Mouse (Mus musculus) myocyte (in vitro differentiated cells): Measurements from ENCODE around the gene Nkiras1. TPM values are rescaled to one million over a fixed set of nuclear protein-coding genes. Genes with fewer than 3 reads are reported as not detected.

Experiments used
- H3K27me3 ChIP-seq: one replicate; pipeline ENCODE4 v1.6.1; 2011; ENCODE audit not compliant: control insufficient read depth, insufficient read depth, insufficient read length
- H3K36me3 ChIP-seq: one replicate; pipeline ENCODE4 v1.6.1; 2011; ENCODE audit not compliant: control insufficient read depth, insufficient read depth
- H3K4me2 ChIP-seq: one replicate; pipeline ENCODE4 v1.6.1; 2011; ENCODE audit warnings: low read depth, control low read depth
- H3K4me3 ChIP-seq: one replicate; pipeline ENCODE4 v1.5.1; 2011; ENCODE audit warnings: mild to moderate bottlenecking, control low read depth, moderate library complexity
- H3K79me2 ChIP-seq: one replicate; pipeline ENCODE4 v1.6.1; 2011; ENCODE audit not compliant: control insufficient read depth, insufficient read depth
- H3ac ChIP-seq: one replicate; pipeline ENCODE4 v1.6.1; 2011; ENCODE audit not compliant: control insufficient read depth, insufficient read length
- CEBPB ChIP-seq: IDR thresholded peaks from 2 replicates; pipeline ENCODE4 v1.6.1; 2011; ENCODE audit warnings: mild to moderate bottlenecking, moderate library complexity; ENCODE audit not compliant: poor library complexity, insufficient read depth, severe bottlenecking
- E2F4 ChIP-seq: IDR thresholded peaks from one replicate; pipeline ENCODE4 v1.6.1; 2011; ENCODE audit warnings: mild to moderate bottlenecking, control low read depth, moderate library complexity; ENCODE audit not compliant: insufficient read depth
- MAX ChIP-seq: IDR thresholded peaks from one replicate; pipeline ENCODE4 v1.6.1; 2011; ENCODE audit warnings: low read depth, mild to moderate bottlenecking, control low read depth
- MYOD1 ChIP-seq, 3 experiments: IDR thresholded peaks; one replicate each; pipeline ENCODE4 v1.6.1; 2011; ENCODE audit warnings: control low read depth in 2 of 3, low read depth in 2 of 3, mild to moderate bottlenecking in 2 of 3, moderate library complexity in 1 of 3; ENCODE audit not compliant: insufficient read length in 2 of 3, control insufficient read depth in 1 of 3
- MYOG ChIP-seq, 3 experiments: IDR thresholded peaks; one replicate each; pipeline ENCODE4 v1.6.1; 2011; ENCODE audit warnings: control low read depth in 2 of 3, low read depth in 2 of 3, mild to moderate bottlenecking in 2 of 3; ENCODE audit not compliant: insufficient read length in 2 of 3, control insufficient read depth in 1 of 3, insufficient read depth in 1 of 3
- POLR2A ChIP-seq: IDR thresholded peaks from one replicate; pipeline ENCODE4 v1.6.1; 2011; ENCODE audit warnings: low read depth, mild to moderate bottlenecking, control low read depth, moderate library complexity; ENCODE audit not compliant: insufficient read length
- POLR2AphosphoS2 ChIP-seq: IDR thresholded peaks from one replicate; pipeline ENCODE4 v1.6.1; 2011; ENCODE audit warnings: low read depth, control low read depth; ENCODE audit not compliant: insufficient read length
- REST ChIP-seq: IDR thresholded peaks from one replicate; pipeline ENCODE4 v1.6.1; 2011; ENCODE audit warnings: mild to moderate bottlenecking, control low read depth, moderate library complexity; ENCODE audit not compliant: insufficient read depth, insufficient read length
- SRF ChIP-seq: IDR thresholded peaks from one replicate; pipeline ENCODE4 v1.6.1; 2011; ENCODE audit warnings: low read depth; ENCODE audit not compliant: control insufficient read depth, insufficient read length
- TCF12 ChIP-seq: IDR thresholded peaks from one replicate; pipeline ENCODE4 v1.6.1; 2011; ENCODE audit warnings: mild to moderate bottlenecking, control low read depth; ENCODE audit not compliant: poor library complexity, insufficient read depth, severe bottlenecking
- TCF3 ChIP-seq: IDR thresholded peaks from one replicate; pipeline ENCODE4 v1.6.1; 2011; ENCODE audit warnings: low read depth, control low read depth; ENCODE audit not compliant: insufficient read length
- USF1 ChIP-seq: IDR thresholded peaks from one replicate; pipeline ENCODE4 v1.6.1; 2011; ENCODE audit warnings: low read depth, mild to moderate bottlenecking, control low read depth, moderate library complexity
- polyA plus RNA-seq: library from polyadenylated mRNA; unstranded; fragments of >200 nt; fragmentation: generic; extraction: Trizol; gene quantifications from one replicate; pipeline ENCODE4 v1.2.1, GENCODE M21; 2012; ENCODE audit warnings: missing spikeins

Nkiras1 gene
- polyA plus RNA-seq, 1 experiment, result 10.3 TPM

- H3K27me3 ChIP-seq, result no peaks in the 10 kb centered on the region
- no peak overlapping the region for H3K4me2 ChIP-seq
- no peaks in the 10 kb centered on the region for H3K79me2 ChIP-seq
- no peak for TF ChIP-seq MAX
- no peak for TF ChIP-seq E2F4
- no peak for TF ChIP-seq MYOG (IDR thresholded peaks at IDR 0.05; ENCODE audit: control insufficient read depth in 1 of 3, insufficient read depth in 1 of 3, insufficient read length in 2 of 3, low read depth in 2 of 3)
- TF ChIP-seq POLR2A, result no peak
- no peak for TF ChIP-seq SRF
- no peak for TF ChIP-seq POLR2AphosphoS2
- no peak for TF ChIP-seq REST
- no peak for TF ChIP-seq CEBPB
- no peak for TF ChIP-seq TCF12
- no peak for TF ChIP-seq USF1
- no peak for TF ChIP-seq MYOD1 (IDR thresholded peaks at IDR 0.05; ENCODE audit: control insufficient read depth in 1 of 3, insufficient read length in 2 of 3, low read depth in 2 of 3)
- no peak for TF ChIP-seq TCF3
- peaks cover 26% of the 10 kb centered on the region for H3K36me3 ChIP-seq
- H3K4me3 ChIP-seq, result no peak overlapping the region
- no peak overlapping the region for H3ac ChIP-seq
These were observed 9.4 kb downstream of the Nkiras1 start for GRCm38 (mm10) chr14:18280375-18280774.

GRCm38 (mm10) chr14:18284581-18284980, 13.6 kb downstream of the Nkiras1 start:
- TF ChIP-seq POLR2A (no peak), POLR2AphosphoS2 (no peak), TCF3 (no peak), SRF (no peak), MYOD1 (IDR thresholded peaks at IDR 0.05; ENCODE audit: control insufficient read depth in 1 of 3, insufficient read length in 2 of 3, low read depth in 2 of 3) (no peak), TCF12 (no peak), MYOG (IDR thresholded peaks at IDR 0.05; ENCODE audit: control insufficient read depth in 1 of 3, insufficient read depth in 1 of 3, insufficient read length in 2 of 3, low read depth in 2 of 3) (no peak), CEBPB (no peak), MAX (no peak), USF1 (no peak), E2F4 (no peak), REST (no peak)
- Histone ChIP-seq H3ac (no peak overlapping the region), H3K27me3 (no peaks in the 10 kb centered on the region), H3K36me3 (peaks cover 5% of the 10 kb centered on the region), H3K4me2 (no peak overlapping the region), H3K4me3 (no peak overlapping the region), H3K79me2 (peaks cover 4% of the 10 kb centered on the region)

GRCm38 (mm10) chr14:18285476-18285875, 14.5 kb downstream of the Nkiras1 start:
- no peak overlapping the region for H3K4me2 ChIP-seq
- no peak for TF ChIP-seq TCF3
- TF ChIP-seq USF1, result no peak
- TF ChIP-seq POLR2A, result no peak
- TF ChIP-seq POLR2AphosphoS2, result no peak
- no peak for TF ChIP-seq E2F4
- no peak for TF ChIP-seq MAX
- TF ChIP-seq MYOD1 (IDR thresholded peaks at IDR 0.05; ENCODE audit: control insufficient read depth in 1 of 3, insufficient read length in 2 of 3, low read depth in 2 of 3), result no peak
- TF ChIP-seq REST, result no peak
- no peak for TF ChIP-seq TCF12
- TF ChIP-seq CEBPB, result no peak
- no peak for TF ChIP-seq SRF
- no peak for TF ChIP-seq MYOG (IDR thresholded peaks at IDR 0.05; ENCODE audit: control insufficient read depth in 1 of 3, insufficient read depth in 1 of 3, insufficient read length in 2 of 3, low read depth in 2 of 3)
- peaks cover 4% of the 10 kb centered on the region for H3K79me2 ChIP-seq
- H3K27me3 ChIP-seq, result no peaks in the 10 kb centered on the region
- no peak overlapping the region for H3K4me3 ChIP-seq
- H3K36me3 ChIP-seq, result peaks cover 5% of the 10 kb centered on the region
- no peak overlapping the region for H3ac ChIP-seq

- H3K4me2 ChIP-seq, result no peak overlapping the region
- H3K4me3 ChIP-seq, result no peak overlapping the region
- no peak for TF ChIP-seq TCF3
- TF ChIP-seq POLR2AphosphoS2, result no peak
- TF ChIP-seq TCF12, result no peak
- no peak for TF ChIP-seq REST
- TF ChIP-seq SRF, result no peak
- TF ChIP-seq CEBPB, result no peak
- no peak for TF ChIP-seq MAX
- no peak for TF ChIP-seq POLR2A
- H3K36me3 ChIP-seq, result peaks cover 5% of the 10 kb centered on the region
- H3K79me2 ChIP-seq, result peaks cover 4% of the 10 kb centered on the region
- H3ac ChIP-seq, result no peak overlapping the region
- no peaks in the 10 kb centered on the region for H3K27me3 ChIP-seq
These were observed 15.5 kb downstream of the Nkiras1 start for GRCm38 (mm10) chr14:18286441-18286840.

GRCm38 (mm10) chr14:18287391-18287790, 16.5 kb downstream of the Nkiras1 start:
- Histone ChIP-seq H3ac (no peak overlapping the region), H3K4me2 (no peak overlapping the region), H3K36me3 (peaks cover 2% of the 10 kb centered on the region), H3K79me2 (peaks cover 4% of the 10 kb centered on the region), H3K27me3 (no peaks in the 10 kb centered on the region), H3K4me3 (no peak overlapping the region)
- TF ChIP-seq E2F4, result no peak
- no peak for TF ChIP-seq REST
- no peak for TF ChIP-seq CEBPB
- no peak for TF ChIP-seq MAX
- no peak for TF ChIP-seq SRF
- TF ChIP-seq TCF3, result no peak
- no peak for TF ChIP-seq POLR2AphosphoS2
- TF ChIP-seq POLR2A, result no peak
- TF ChIP-seq USF1, result no peak
- no peak for TF ChIP-seq TCF12
- no peak for TF ChIP-seq MYOD1 (IDR thresholded peaks at IDR 0.05; ENCODE audit: control insufficient read depth in 1 of 3, insufficient read length in 2 of 3, low read depth in 2 of 3)
- TF ChIP-seq MYOG (IDR thresholded peaks at IDR 0.05; ENCODE audit: control insufficient read depth in 1 of 3, insufficient read depth in 1 of 3, insufficient read length in 2 of 3, low read depth in 2 of 3), result no peak
